Mouse (Mus musculus) intestine, embryonic 14.5 days (tissue): ENCODE measurements around the gene Ap1s2. TPM values are rescaled to one million over a fixed set of nuclear protein-coding genes. Genes with fewer than 3 reads are reported as not detected.
A peak's percentile ranks its signal among the peaks of the same experiment; 100 is the strongest.

ENCODE experiments used
- ATAC-seq: fragments of 200-750 bp; cut with Nextera tagmentation; replicated peaks from 2 replicates; pipeline ENCODE4 v1.8.0; 2017; ENCODE audit warnings: low read depth, moderate number of reproducible peaks, moderate TSS enrichment, moderate library complexity; ENCODE audit not compliant: low FRiP score, low TSS enrichment
- DNase-seq: peaks from one replicate; pipeline ENCODE4 v3.0.0-alpha.2; 2018; ENCODE audit warnings: low spot score
- H3K27ac ChIP-seq: fragments of 300-500 bp; sonication (generic); 2 replicates; pipeline ENCODE4 v1.5.1; 2014; ENCODE audit warnings: low read depth, mild to moderate bottlenecking, control low read depth
- H3K27me3 ChIP-seq: fragments of 300-500 bp; sonication (generic); replicated peaks from 2 replicates; pipeline ENCODE4 v1.6.1; 2014; ENCODE audit warnings: low read length, control low read depth; ENCODE audit not compliant: control insufficient read depth, insufficient read depth
- H3K36me3 ChIP-seq: fragments of 300-500 bp; sonication (generic); 2 replicates; pipeline ENCODE4 v1.6.1; 2014; ENCODE audit warnings: low read length, control low read depth; ENCODE audit not compliant: control insufficient read depth, insufficient read depth
- H3K4me1 ChIP-seq: fragments of 300-500 bp; sonication (generic); replicated peaks from 2 replicates; pipeline ENCODE4 v1.6.1; 2014; ENCODE audit warnings: low read length, control low read depth, mixed read lengths; ENCODE audit not compliant: control insufficient read depth, insufficient read depth
- H3K4me2 ChIP-seq: fragments of 300-500 bp; sonication (generic); 2 replicates; pipeline ENCODE4 v1.6.1; 2014; ENCODE audit warnings: low read length
- H3K4me3 ChIP-seq: fragments of 300-500 bp; sonication (generic); 2 replicates; pipeline ENCODE4 v1.5.1; 2014; ENCODE audit warnings: low read depth, low read length, control low read depth, mixed read lengths
- H3K9ac ChIP-seq: fragments of 300-500 bp; sonication (generic); 2 replicates; pipeline ENCODE4 v1.6.1; 2014; ENCODE audit warnings: mild to moderate bottlenecking, low read length
- H3K9me3 ChIP-seq: fragments of 300-500 bp; sonication (generic); 2 replicates; pipeline ENCODE4 v1.6.1; 2016; ENCODE audit warnings: low read length, control low read depth; ENCODE audit not compliant: control insufficient read depth
- WGBS: fragments of 180-500 bp; shearing (Covaris S2); extraction: QIAGEN DNeasy Blood & Tissue Kit; methylation state at CpG from one replicate; pipeline ENCODE4 v1.1.7; 2014; 5-methylcytosine and 5-hydroxymethylcytosine counted together
- polyA plus RNA-seq: library from polyadenylated mRNA; unstranded; fragments of >200 nt; fragmentation: Nextera tagmentation; extraction: Ambion mirVana; gene quantifications from 2 replicates; pipeline ENCODE4 v1.2.1, GENCODE M21; 2014

The Ap1s2 gene
- polyA plus RNA-seq, 1 experiment from 2014 or later: 27.4 TPM

GRCm38 (mm10) chrX:163944381-163944780 lies 35.6 kb downstream of the Ap1s2 start:
- H3K27me3 ChIP-seq: no peaks in the 10 kb centered on the region
- DNase-seq (no peak), ATAC-seq (no peak)
- H3K27ac ChIP-seq: no peak overlapping the region
- H3K4me1 ChIP-seq: no peaks in the 10 kb centered on the region
- H3K9me3 ChIP-seq: no peaks in the 10 kb centered on the region
- H3K36me3 ChIP-seq: peaks cover 44% of the 10 kb centered on the region
- no peak overlapping the region for H3K4me2 ChIP-seq
- 88% methylated on average over 3 of the region's 3 CpGs for WGBS
- no peak overlapping the region for H3K4me3 ChIP-seq
- no peak overlapping the region for H3K9ac ChIP-seq

DNA sequence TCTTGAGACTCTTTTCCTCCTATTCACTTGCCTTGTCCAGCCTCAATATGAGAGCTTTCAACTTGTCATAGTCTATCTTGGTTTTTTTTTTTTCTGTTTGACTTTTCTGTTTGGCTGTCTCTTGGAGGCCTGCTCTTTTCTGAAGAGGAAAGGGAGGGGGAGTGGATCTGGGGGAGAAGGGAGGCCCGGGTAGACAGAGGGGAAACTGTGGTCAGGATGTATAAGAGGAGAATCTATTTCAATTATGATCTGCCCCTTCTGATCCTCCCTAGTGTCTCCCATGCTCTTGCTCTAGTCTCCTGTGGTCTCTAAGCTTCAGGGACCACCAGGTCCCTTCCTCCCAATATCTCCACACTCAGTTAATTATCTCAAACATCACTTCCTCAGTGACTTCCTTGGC lies 42.8 kb downstream of the Ap1s2 start:
- Histone ChIP-seq H3K4me2 (no peak overlapping the region), H3K4me3 (no peak overlapping the region), H3K36me3 (peaks cover 63% of the 10 kb centered on the region), H3K27ac (no peak overlapping the region), H3K4me1 (no peaks in the 10 kb centered on the region), H3K27me3 (no peaks in the 10 kb centered on the region), H3K9ac (no peak overlapping the region), H3K9me3 (no peaks in the 10 kb centered on the region)
- ATAC-seq: no peak
- DNase-seq: no peak
- WGBS: 85% methylated on average over 1 of the region's 1 CpGs

GRCm38 (mm10) chrX:163957381-163957780 lies 48.6 kb downstream of the Ap1s2 start:
- Histone ChIP-seq H3K4me3 (peak overlapping the region; percentile 48), H3K9me3 (no peaks in the 10 kb centered on the region), H3K4me1 (no peaks in the 10 kb centered on the region), H3K27ac (peak overlapping the region; percentile 91), H3K36me3 (peaks cover 29% of the 10 kb centered on the region), H3K9ac (peak overlapping the region; percentile 77), H3K27me3 (no peaks in the 10 kb centered on the region), H3K4me2 (peak overlapping the region; percentile 47)
- 28% methylated on average over 12 of the region's 12 CpGs for WGBS
- ATAC-seq: peak; percentile 7; the same call in 1 of the 2 replicates
- DNase-seq: no peak

DNA sequence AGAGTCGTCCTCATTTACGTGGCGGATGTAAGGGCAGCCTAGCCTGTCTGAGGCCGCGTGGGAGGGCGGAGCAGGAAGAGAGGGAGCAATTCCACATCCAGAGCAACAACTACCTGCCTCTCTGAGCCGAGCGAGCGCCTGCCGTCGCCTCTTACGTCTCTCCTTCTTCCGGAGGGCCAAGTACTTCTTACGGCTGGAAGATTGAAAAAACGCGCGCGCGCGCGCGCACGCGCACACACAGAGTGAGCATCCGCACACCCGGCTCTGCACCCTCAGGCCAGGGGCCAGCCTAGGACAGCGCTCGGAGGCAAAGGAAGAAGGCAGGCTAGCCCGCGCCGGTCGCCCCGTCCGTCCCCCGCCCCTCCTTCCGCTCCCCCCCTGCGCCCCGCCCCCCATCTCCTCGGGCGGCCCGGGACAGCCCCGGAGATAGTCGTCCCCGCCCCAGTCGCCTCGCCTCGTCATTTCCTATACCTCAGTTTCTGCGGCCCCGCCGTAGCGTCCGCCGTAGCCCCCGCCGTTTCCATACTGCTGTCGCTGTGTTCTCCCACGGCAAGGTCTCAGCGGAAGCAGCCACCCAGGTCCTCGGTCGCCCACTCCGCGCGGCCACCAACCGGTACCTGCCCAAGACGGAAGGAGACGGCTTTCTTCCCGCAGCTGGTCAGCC lies 49.1 kb downstream of the Ap1s2 start:
- Histone ChIP-seq H3K4me1 (no peaks in the 10 kb centered on the region), H3K4me3 (peak overlapping the region; percentile 48), H3K9ac (peak overlapping the region; percentile 77), H3K27me3 (no peaks in the 10 kb centered on the region), H3K9me3 (no peaks in the 10 kb centered on the region), H3K27ac (peak overlapping the region; percentile 91), H3K4me2 (peak overlapping the region; percentile 47), H3K36me3 (peaks cover 26% of the 10 kb centered on the region)
- DNase-seq: peak; percentile 78
- peak; percentile 95 for ATAC-seq
- WGBS: 14% methylated on average over 35 of the region's 67 CpGs

GRCm38 (mm10) chrX:163958467-163958875 lies 49.7 kb downstream of the Ap1s2 start, which contains the start of gene Zrsr2:
Gene Zrsr2, minus strand, starts transcription at chrX:163958661.
- DNase-seq: peak; percentile 83
- H3K9ac ChIP-seq: peak within 1 kb of the TSS; percentile 77
- WGBS: 8% methylated on average over 21 of the region's 29 CpGs
- no peaks in the 10 kb centered on the region for H3K9me3 ChIP-seq
- H3K27me3 ChIP-seq: no peaks in the 10 kb centered on the region
- ATAC-seq: peak; percentile 93
- peaks cover 21% of the 10 kb centered on the region for H3K36me3 ChIP-seq
- H3K4me3 ChIP-seq: peak within 1 kb of the TSS; percentile 48
- H3K27ac ChIP-seq: peak within 1 kb of the TSS; percentile 91
- H3K4me1 ChIP-seq: no peaks in the 10 kb centered on the region
- peak within 1 kb of the TSS; percentile 48 for H3K4me2 ChIP-seq

GRCm38 (mm10) chrX:163981092-163981491 lies 72.3 kb downstream of the Ap1s2 start:
- Histone ChIP-seq H3K36me3 (no peaks in the 10 kb centered on the region), H3K4me1 (no peaks in the 10 kb centered on the region), H3K9me3 (no peaks in the 10 kb centered on the region), H3K27me3 (no peaks in the 10 kb centered on the region), H3K27ac (no peak overlapping the region), H3K4me3 (no peak overlapping the region), H3K9ac (no peak overlapping the region), H3K4me2 (no peak overlapping the region)
- WGBS: 75% methylated on average over 1 of the region's 1 CpGs
- ATAC-seq: no peak
- no peak for DNase-seq

DNA sequence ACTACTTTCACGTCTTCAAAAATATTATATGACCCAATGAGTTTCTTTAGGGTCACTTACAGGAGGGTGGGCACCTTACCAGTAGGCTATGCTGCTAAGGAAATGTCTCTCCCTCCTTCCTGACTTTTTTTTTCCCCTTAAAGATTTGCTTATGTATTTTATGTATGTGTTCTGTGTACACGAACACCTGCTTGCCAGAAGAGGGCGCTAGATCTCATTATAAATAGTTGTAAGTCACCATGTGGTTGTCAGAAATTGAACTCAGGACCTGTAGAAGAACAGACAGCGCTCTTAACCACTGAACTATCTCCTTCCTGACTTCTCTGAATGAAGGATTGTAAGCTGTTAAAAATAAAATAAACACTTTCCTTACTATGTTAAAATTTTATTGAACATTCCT lies 72.7 kb downstream of the Ap1s2 start:
- no peak for DNase-seq
- no peak for ATAC-seq
- Histone ChIP-seq H3K27me3 (no peaks in the 10 kb centered on the region), H3K36me3 (no peaks in the 10 kb centered on the region), H3K4me2 (no peak overlapping the region), H3K27ac (no peak overlapping the region), H3K4me1 (no peaks in the 10 kb centered on the region), H3K9me3 (no peaks in the 10 kb centered on the region), H3K9ac (no peak overlapping the region), H3K4me3 (no peak overlapping the region)
- WGBS: 44% methylated on average over 4 of the region's 4 CpGs

GRCm38 (mm10) chrX:163982129-163982528 lies 73.3 kb downstream of the Ap1s2 start:
- no peak overlapping the region for H3K9ac ChIP-seq
- ATAC-seq: no peak

More at GRCm38 (mm10) chrX:163982129-163982528, 73.3 kb downstream of the Ap1s2 start:
- H3K4me1 ChIP-seq: no peaks in the 10 kb centered on the region
- H3K27me3 ChIP-seq: no peaks in the 10 kb centered on the region
- no peak for DNase-seq
- no peaks in the 10 kb centered on the region for H3K9me3 ChIP-seq
- no peak overlapping the region for H3K27ac ChIP-seq
- no peak overlapping the region for H3K4me2 ChIP-seq
- H3K36me3 ChIP-seq: no peaks in the 10 kb centered on the region
- H3K4me3 ChIP-seq: no peak overlapping the region
- WGBS: 60% methylated on average over 6 of the region's 6 CpGs
